Comparison of ENCODE assay signal across 12 mouse cellular contexts in the genomic region with DNA sequence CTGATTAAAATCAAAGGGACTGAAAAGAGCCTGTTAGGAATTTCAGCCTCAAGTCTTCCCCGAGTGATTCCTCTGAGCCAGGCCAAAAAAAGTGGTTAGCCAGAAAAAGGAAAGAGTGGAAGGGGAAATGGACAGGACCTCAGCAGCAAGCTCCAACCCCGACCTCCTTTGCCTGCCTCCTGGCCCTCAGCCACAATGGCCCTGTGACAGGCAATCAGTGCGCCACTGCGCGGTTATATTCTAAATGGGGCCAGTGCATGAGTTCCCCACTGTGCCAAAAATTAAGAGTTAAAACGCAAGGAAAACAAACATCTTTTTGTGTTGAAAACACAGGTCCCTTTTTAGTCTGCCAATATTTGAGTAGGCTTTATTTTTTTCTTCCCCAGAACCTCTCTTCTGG.
DNase-seq lines count a peak whose midpoint lies in the region; ATAC-seq and TF ChIP-seq lines count a peak whose summit lies in the region.
"Had no signal": no experiment of that assay in that cellular context is flagged by ENCODE, and none has a peak within 500 bp of the region (broad histone marks: within the 10 kb centered on the region; RNA-seq: fewer than 3 reads in every experiment).

No protein-coding gene starts in this region.

- no peak for ATAC-seq in lung, postnatal 0 days
- ATAC-seq in forebrain, embryonic 16.5 days: peak; percentile 55

- H3K4me1 ChIP-seq in heart, embryonic 10.5 days: peaks cover under 1% of the 10 kb centered on the region; the same call in 1 of the 2 replicates
- H3K4me1 ChIP-seq in lung, postnatal 0 days (ENCODE audit: insufficient read depth, low read depth, low read length): no peaks in the 10 kb centered on the region
- peaks cover 30% of the 10 kb centered on the region for H3K4me1 ChIP-seq in forebrain, embryonic 16.5 days (replicated peaks; ENCODE audit: control insufficient read depth, insufficient read depth, low read length)
- H3K4me1 ChIP-seq: liver, embryonic 15.5 days had no signal

- H3K9me3 ChIP-seq in heart, embryonic 10.5 days: no peaks in the 10 kb centered on the region
- H3K9me3 ChIP-seq in lung, postnatal 0 days (ENCODE audit: low read length): no peaks in the 10 kb centered on the region
- H3K9me3 ChIP-seq in forebrain, embryonic 16.5 days (ENCODE audit: control insufficient read depth, low read length): no peaks in the 10 kb centered on the region
- H3K9me3 ChIP-seq: kidney, embryonic 15.5 days; liver, embryonic 15.5 days had no signal

- H3K36me3 ChIP-seq in heart, embryonic 10.5 days: no peaks in the 10 kb centered on the region
- H3K36me3 ChIP-seq in lung, postnatal 0 days (ENCODE audit: insufficient read depth, low read length): no peaks in the 10 kb centered on the region
- H3K36me3 ChIP-seq in forebrain, embryonic 16.5 days (ENCODE audit: control insufficient read depth, insufficient read depth): no peaks in the 10 kb centered on the region
- H3K36me3 ChIP-seq: kidney, embryonic 15.5 days; liver, embryonic 15.5 days had no signal

- H3K4me3 ChIP-seq in heart, embryonic 10.5 days: no peak overlapping the region
- no peak overlapping the region for H3K4me3 ChIP-seq in lung, postnatal 0 days (ENCODE audit: low read depth, low read length)
- H3K4me3 ChIP-seq in forebrain, embryonic 16.5 days (replicated peaks; ENCODE audit: low read length): no peak overlapping the region
- H3K4me3 ChIP-seq: kidney, embryonic 15.5 days; liver, embryonic 15.5 days had no signal

- no peak overlapping the region for H3K4me2 ChIP-seq in lung, postnatal 0 days (replicated peaks; ENCODE audit: low read depth, low read length)
- H3K4me2 ChIP-seq in forebrain, embryonic 16.5 days (ENCODE audit: low read length): no peak overlapping the region
- H3K4me2 ChIP-seq: kidney, embryonic 15.5 days; liver, embryonic 15.5 days had no signal

- WGBS in heart, embryonic 10.5 days: 78% methylated on average over 6 of the region's 6 CpGs
- WGBS in lung, postnatal 0 days: 46% methylated on average over 6 of the region's 6 CpGs
- 3% methylated on average over 6 of the region's 6 CpGs for WGBS in forebrain, embryonic 16.5 days

- no peak overlapping the region for H3K27ac ChIP-seq in heart, embryonic 10.5 days
- H3K27ac ChIP-seq in lung, postnatal 0 days (ENCODE audit: low read length): no peak overlapping the region
- H3K27ac ChIP-seq in forebrain, embryonic 16.5 days (ENCODE audit: low read length): no peak overlapping the region
- H3K27ac ChIP-seq: kidney, embryonic 15.5 days; liver, embryonic 15.5 days had no signal

- no peaks in the 10 kb centered on the region; the same call in 1 of the 2 replicates for H3K27me3 ChIP-seq in heart, embryonic 10.5 days (ENCODE audit: insufficient read depth, poor library complexity, severe bottlenecking)
- H3K27me3 ChIP-seq in lung, postnatal 0 days (replicated peaks; ENCODE audit: insufficient read depth, low read length): no peaks in the 10 kb centered on the region
- H3K27me3 ChIP-seq in forebrain, embryonic 16.5 days (replicated peaks; ENCODE audit: control insufficient read depth, insufficient read depth, low read length): no peaks in the 10 kb centered on the region
- H3K27me3 ChIP-seq: kidney, embryonic 15.5 days; liver, embryonic 15.5 days had no signal

- H3K9ac ChIP-seq in lung, postnatal 0 days (replicated peaks; ENCODE audit: low read depth): no peak overlapping the region
- H3K9ac ChIP-seq in forebrain, embryonic 16.5 days (replicated peaks; ENCODE audit: low read depth, low read length): no peak overlapping the region
- H3K9ac ChIP-seq: kidney, embryonic 15.5 days; liver, embryonic 15.5 days had no signal

- TF ChIP-seq CTCF in lung, postnatal 0 days (IDR thresholded peaks at IDR 0.05): no peak

- TF ChIP-seq EP300 in lung, postnatal 0 days (IDR thresholded peaks at IDR 0.05): no peak

- DNase-seq in adrenal gland, postnatal 10 days: peak; percentile 13
- no peak for DNase-seq in adrenal gland, postnatal 4 days (ENCODE audit: low spot score in 2 of 2)
- DNase-seq in heart, postnatal 4 days: peak; percentile 15
- DNase-seq in heart, embryonic 10.5 days (ENCODE audit: low spot score): no peak
- DNase-seq in lung, postnatal 4 days: peak; percentile 17 to 30
- no peak for DNase-seq in lung, postnatal 0 days (ENCODE audit: low spot score)
- DNase-seq in urinary bladder, adult 18-20 months (ENCODE audit: low spot score in 2 of 2): no peak
- DNase-seq: adrenal gland, adult 2 months; thymus, adult 2 months had no signal

Comparison
In these comparisons a context has a peak if more than half of its experiments do, and no peak if none do; other contexts are left out.
1. DNase-seq: peak in adrenal gland, postnatal 10 days (single experiment), heart, postnatal 4 days (single experiment) and lung, postnatal 4 days (2 of 2); none in adrenal gland, postnatal 4 days (0 of 2), heart, embryonic 10.5 days (single experiment), lung, postnatal 0 days (single experiment) and urinary bladder, adult 18-20 months (0 of 2).